Mouse (Mus musculus) gastrocnemius, adult 2 months (tissue): ENCODE results near the gene Med24. TPM values are rescaled to one million over a fixed set of nuclear protein-coding genes. Genes with fewer than 3 reads are reported as not detected.
"Not testable (repeated sequence)": the region's sequence is repeated elsewhere in the genome, so short reads cannot be mapped to it uniquely, and the experiment has no call there.

Experiments used
- DNase-seq: peaks from one replicate; pipeline ENCODE4 v3.0.0; 2022
- H3K27ac ChIP-seq: fragments of 200-600 bp; 2 replicates; pipeline ENCODE4 v1.8.1; 2022; ENCODE audit warnings: mild to moderate bottlenecking
- H3K4me3 ChIP-seq: fragments of 200-600 bp; 2 replicates; pipeline ENCODE4 v1.8.1; 2022; ENCODE audit warnings: mild to moderate bottlenecking, moderate library complexity
- CTCF ChIP-seq: fragments of 200-600 bp; IDR thresholded peaks from 2 replicates; pipeline ENCODE4 v1.8.1; 2022; ENCODE audit warnings: antibody characterized with exemption, mild to moderate bottlenecking, moderate library complexity
- intact Hi-C: fragments of 180-260 bp; cut with DNase I; formaldehyde crosslinking; loops from one replicate; pipeline ENCODE4 v1.15.1; 2025
- total RNA-seq, 2 experiments: library from RNA; stranded (reverse); gene quantifications; 2 replicates each; pipeline ENCODE4 v1.2.3; 2021

The Med24 gene
- total RNA-seq, 2 experiments from 2014 or later, result 52.0 to 58.4 TPM

DNA sequence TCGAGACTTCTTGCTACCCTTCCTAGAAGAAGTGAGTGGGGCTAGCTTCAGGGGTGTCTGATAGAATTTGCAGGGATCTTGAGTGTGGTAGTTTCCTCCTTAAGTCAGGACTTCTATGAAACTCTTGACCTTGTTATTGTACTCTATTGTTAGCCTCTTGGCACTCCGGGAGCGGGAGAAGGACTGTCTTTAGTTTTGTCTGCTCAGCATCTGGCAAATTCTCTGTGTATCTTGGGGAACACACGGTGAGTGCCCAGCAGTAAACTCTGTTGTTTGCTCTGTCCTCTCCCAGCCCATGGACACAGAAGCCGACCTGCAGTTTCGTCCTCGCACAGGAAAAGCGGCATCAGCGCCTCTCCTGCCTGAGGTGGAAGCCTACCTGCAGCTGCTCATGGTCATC is 43.6 kb downstream of the Med24 start:
- TF ChIP-seq CTCF, result no peak
- Histone ChIP-seq H3K27ac (no peak overlapping the region), H3K4me3 (no peak overlapping the region)
- intact Hi-C loops, result no loop called here
- DNase-seq, result no peak

DNA sequence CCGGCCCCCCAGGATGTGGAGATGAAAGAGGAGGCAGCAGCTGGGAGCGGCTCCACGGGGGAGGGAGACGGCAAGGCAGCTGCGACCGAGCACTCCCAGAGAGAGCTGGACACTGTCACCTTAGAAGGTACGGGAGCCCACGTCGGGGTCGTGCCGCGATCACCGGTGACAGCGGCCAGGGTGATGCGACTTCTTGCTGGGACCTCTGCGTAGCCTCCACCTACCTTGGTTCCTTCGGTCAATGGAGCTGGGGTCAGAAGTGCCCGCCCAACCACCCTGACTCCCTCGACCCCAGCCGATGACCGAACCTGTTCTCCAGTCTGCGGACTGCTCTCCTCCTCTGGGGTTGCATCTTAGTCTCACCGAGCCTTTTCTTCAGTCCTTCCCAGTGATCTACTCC is 46.4 kb downstream of the Med24 start:
- Histone ChIP-seq H3K4me3 (peak overlapping the region; percentile 86), H3K27ac (peak overlapping the region; percentile 96)
- no peak for TF ChIP-seq CTCF
- intact Hi-C loops, result no loop called here
- no peak for DNase-seq

DNA sequence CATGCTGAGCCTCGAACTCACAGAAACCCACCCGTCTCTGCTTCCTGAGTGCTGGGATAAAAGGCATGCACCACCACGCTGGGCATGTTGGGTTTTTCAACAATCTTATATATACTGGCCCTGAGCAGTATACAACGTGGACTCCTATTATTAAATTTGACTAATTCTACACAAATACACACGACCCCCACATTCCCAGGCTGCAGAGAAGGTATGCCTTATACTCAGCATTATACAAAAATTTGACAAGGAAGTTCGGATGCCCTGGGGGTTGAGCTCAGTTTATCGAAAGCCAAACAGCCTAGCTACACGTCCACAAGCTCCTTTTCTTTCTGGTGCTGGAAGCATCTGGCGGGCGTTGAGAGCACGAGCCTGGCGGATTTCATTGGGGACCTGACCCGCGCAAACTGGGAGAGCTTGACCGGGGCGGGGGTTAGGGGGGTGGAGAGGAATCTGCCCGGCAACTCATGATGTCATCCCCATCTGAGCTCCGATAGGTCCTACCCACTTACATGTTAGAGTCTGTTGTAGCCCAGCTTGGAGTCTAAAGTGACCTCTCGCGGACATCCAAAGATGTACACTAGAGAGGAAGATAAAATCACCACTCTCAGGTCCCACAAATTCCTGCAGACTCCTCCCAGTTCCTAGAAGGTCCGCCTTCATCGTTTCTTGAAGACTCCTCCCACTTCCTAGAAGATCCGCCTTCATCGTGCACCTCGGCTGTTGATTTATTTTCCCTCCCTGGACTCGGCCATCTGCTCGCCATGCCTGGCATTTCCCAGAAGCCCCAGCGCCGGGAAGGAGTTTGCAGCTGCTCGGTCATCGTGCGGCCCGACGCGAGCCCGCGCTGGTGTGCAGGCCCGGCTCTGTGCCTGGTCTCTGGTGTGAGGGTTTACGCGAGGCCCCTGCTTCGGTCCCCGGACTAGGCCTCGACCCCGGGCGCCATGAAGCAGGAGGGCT is 47.2 kb downstream of the Med24 start, which contains the start of gene Psmd3:
Gene Psmd3, plus strand, starts transcription at position 769 of the 960 bp plus-strand sequence.
- intact Hi-C loops, result no loop called here
- peak within 1 kb of the TSS; percentile 86 for H3K4me3 ChIP-seq
- DNase-seq, result peak; percentile 96
- peak within 1 kb of the TSS; percentile 96 for H3K27ac ChIP-seq
- peak; percentile 29; the same call in 1 of the 2 replicates for TF ChIP-seq CTCF

DNA sequence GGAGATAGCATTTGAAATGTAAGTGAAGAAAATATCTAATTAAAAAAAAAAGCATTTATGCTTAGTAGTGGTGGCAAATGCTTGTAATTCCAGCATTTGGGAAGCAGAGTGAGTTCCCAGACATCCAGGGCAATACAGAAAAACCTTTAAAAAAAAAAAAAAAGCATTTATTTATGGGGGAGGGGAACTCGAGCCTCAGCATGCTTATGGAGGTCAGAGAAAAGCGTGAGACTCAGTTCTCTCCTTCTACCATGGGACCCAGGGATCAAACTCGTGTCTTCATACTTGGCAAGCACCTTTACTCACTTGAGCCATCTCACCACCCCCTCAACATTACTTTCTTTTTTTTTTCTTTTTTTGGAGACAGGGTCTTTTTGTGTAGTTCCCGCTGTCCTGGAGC is 48.0 kb downstream of the Med24 start:
- no peak overlapping the region for H3K4me3 ChIP-seq
- DNase-seq, result no peak
- intact Hi-C loops, result no loop called here

DNA sequence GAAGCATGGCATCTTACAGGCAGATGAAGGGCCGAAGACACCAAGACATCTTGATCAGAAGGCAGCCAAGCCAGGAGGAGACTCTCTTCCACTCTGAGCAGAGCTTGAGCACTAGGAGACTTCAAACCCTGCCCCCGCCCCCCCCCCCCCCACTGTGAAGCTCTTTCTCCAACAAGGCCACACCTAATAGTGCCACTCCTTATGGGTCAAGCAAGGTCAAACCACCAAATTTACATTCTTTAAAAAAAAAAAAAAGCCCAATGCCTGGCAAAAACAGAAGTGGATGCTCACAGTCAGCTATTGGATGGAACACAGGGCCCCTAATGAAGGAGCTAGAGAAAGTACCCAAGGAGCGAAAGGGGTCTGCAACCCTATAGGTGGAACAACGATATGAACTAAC is 48.6 kb downstream of the Med24 start:
- H3K4me3 ChIP-seq, DNase-seq, H3K27ac ChIP-seq, intact Hi-C loops: not testable (repeated sequence)

More for the DNA sequence above, 48.0 kb downstream of the Med24 start:
- TF ChIP-seq CTCF, result no peak
- H3K27ac ChIP-seq, result no peak overlapping the region

DNA sequence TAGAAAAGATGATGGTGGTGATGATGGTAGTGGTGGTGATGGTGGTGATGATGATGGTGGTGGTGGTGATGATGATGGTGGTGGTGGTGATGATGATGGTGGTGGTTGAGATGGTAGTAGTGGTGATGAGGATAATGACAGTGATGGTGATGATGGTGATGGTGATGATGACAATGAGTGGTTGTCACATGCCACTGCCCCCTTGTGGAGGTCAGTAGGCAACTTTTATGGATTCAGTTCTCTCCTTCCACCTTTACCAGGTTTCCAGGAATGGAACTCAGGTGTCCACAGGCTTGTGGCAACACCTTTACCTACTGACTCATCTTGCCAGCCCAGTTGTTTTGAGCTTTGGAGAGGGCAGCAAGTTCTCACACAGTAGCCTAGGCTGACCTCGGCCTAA is 49.2 kb downstream of the Med24 start:
- Histone ChIP-seq H3K27ac (no peak overlapping the region), H3K4me3 (no peak overlapping the region)
- intact Hi-C loops, result no loop called here
- DNase-seq, result no peak
- peak; percentile 7; the same call in 1 of the 2 replicates for TF ChIP-seq CTCF

DNA sequence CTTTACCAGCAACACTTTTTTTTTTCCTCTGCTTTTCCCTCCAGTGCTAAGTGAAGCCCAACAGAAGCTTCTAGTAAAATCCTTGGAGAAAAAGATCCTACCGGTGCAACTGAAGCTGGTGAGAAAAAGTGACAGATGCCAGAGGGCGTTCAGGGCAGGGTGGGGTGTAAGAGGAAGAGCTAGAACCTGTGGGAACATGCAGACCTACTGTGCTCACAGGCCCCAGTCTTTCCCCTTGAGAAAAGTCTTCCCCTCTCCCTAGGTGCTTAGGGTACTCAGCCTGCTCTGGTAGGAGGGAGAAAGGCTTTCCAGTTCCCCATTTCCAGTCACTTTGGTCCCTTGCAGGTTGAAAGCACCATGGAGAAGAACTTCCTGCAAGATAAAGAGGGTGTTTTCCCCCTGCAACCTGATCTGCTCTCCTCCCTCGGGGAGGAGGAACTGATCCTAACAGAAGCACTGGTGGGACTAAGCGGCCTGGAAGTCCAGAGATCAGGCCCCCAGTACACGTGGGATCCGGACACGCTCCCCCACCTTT is 53.3 kb downstream of the Med24 start:
- intact Hi-C loops, result no loop called here
- Histone ChIP-seq H3K4me3 (no peak overlapping the region), H3K27ac (no peak overlapping the region)
- TF ChIP-seq CTCF, result no peak
- no peak for DNase-seq

DNA sequence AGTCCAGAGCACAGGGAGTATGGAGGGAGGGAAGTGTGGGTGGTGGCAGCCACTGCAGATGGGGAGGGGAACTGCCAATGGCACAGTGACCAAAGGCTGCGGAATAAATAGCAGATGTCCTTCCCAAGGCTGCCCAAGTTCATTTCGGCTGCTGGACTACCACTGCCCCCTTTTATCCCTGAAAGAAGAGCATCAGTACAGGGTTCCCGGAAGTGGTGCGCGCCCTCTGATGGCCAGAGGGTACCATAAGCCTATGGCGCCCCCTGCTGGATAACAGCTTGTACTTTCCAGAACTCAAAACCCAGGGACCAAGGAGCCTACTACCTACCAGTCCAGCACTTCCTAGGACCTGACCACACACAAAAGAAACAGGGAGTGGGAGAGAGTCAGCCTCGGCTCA is 56.1 kb downstream of the Med24 start:
- TF ChIP-seq CTCF, result peak; percentile 56
- H3K27ac ChIP-seq, H3K4me3 ChIP-seq, intact Hi-C loops: not testable (repeated sequence)
- peak; percentile 70 for DNase-seq

DNA sequence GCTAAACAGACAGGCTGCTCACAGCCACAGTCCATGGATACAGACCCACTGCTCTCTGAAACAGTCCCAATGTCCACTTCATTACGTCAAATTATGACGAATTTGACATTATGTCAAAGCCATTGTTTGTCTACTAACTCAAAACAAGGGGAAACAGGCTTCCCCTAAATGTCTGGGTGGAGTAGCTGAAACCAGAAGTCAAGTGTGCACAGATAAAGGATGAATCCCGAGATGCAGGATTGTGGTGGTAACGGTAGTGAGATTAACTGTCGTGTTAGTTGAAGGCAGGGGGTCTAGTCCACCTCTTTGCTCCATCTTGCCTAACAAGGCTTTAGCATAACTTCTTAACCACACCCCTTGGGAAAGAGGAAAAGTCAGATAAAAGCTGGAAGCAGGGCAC is 56.8 kb downstream of the Med24 start:
- no peak for DNase-seq
- H3K4me3 ChIP-seq, result no peak overlapping the region
- peak overlapping the region; percentile 35; the same call in 1 of the 2 replicates for H3K27ac ChIP-seq
- TF ChIP-seq CTCF, result no peak
- intact Hi-C loops, result no loop called here

DNA sequence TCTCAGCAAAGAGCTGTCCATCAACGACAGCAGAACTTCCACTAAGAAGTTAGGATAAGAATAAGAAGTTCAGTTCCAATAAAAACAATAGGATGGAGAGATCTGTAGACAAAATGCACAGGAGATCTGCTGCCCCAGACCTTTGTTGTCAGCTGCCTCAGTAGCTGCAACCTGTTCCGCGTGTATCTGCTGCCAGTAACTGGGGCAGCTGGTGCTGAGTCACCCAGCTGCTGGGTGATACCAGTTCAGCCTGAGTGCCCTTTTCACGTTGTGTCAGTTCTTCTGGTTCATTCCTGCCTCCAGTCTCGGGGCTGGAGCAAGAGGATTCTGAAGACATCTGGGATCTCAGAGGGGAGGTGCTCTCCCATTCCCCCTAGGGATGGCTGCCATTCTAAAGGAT is 57.4 kb downstream of the Med24 start:
- no peak for TF ChIP-seq CTCF
- Histone ChIP-seq H3K4me3 (no peak overlapping the region), H3K27ac (peak overlapping the region; percentile 35; the same call in 1 of the 2 replicates)
- DNase-seq, result peak; percentile 48
- intact Hi-C loops, result no loop called here

DNA sequence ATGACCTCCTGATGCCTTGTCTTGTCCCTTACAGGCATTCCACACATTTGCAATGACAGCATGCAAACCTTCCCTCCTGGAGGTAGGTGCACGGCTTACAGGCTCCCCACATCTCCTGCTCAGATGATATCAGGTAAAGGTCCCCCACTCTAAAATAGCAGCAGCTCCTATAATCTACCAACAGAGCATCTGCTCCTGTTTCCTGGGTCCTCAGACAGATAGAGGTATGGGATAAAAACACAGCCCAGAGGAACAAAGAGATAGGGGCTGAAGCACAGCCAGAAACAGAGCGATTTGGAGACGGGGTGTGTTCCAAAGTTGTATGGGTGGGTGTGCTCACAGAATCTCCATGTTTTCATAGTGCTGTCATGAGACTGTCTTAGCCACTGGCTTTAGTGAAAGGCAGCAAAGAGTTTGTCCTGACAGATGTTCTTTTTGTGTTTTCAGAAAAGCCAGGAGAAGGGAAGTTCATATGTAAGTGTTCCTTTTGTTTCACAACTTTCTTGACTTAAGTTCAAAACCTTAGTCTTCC is 57.9 kb downstream of the Med24 start:
- no peak for TF ChIP-seq CTCF
- intact Hi-C loops, result no loop called here
- no peak overlapping the region for H3K4me3 ChIP-seq
- DNase-seq, result no peak
- H3K27ac ChIP-seq, result no peak overlapping the region

DNA sequence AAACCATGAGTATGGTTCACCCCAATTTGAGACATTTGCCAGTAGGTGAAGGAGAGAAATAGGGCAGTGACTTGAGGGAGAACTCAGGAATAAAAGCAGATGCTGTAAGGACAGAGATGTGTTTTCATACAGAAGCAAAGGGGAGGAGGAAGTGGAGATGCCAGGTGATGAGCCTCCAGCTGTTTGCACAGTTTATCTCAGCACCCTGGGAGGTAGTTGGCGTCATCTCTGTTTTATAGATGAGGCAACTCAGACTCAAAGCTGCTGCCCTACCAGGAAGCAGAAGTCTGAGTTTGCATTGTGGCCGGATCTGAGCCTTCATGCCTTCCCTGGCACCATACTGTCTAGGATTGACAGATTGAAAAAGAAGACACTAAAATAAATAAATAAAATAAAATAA is 60.3 kb downstream of the Med24 start:
- no peak for TF ChIP-seq CTCF
- intact Hi-C loops, result no loop called here
- no peak for DNase-seq

DNA sequence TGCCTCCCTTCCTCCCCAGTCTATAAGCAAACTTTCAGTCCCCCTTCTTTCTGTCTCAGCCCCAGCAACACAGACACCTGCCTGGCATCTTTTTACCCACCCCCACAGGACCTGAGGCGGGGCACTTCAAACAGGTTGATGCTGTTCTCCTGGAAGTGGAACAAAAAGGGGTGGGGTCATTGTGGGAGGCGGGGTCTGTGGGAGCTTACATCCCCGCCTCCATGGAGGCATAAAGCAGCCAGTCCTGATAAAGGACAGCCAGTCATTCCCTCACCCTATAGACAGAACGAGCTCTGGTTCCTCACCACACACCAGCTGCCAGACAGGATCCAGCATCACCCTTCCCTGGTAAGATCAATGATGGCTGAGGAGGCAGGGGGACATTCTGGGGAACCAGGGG is 65.1 kb downstream of the Med24 start, which contains the start of gene Gsdma:
Gene Gsdma, plus strand, starts transcription at position 261 of the 400 bp plus-strand sequence.
- intact Hi-C loops, result no loop called here
- no peak within 1 kb of the TSS for H3K4me3 ChIP-seq
- no peak for TF ChIP-seq CTCF
- DNase-seq, result no peak
- H3K27ac ChIP-seq, result no peak within 1 kb of the TSS

More for the DNA sequence above, 60.3 kb downstream of the Med24 start:
- Histone ChIP-seq H3K4me3 (no peak overlapping the region), H3K27ac (no peak overlapping the region)
